Mouse (Mus musculus) lung, embryonic 15.5 days (tissue): ENCODE measurements around the gene Tiam1. TPM values are rescaled to one million over a fixed set of nuclear protein-coding genes. Genes with fewer than 3 reads are reported as not detected.

ENCODE experiments used
- ATAC-seq: fragments of 200-750 bp; cut with Nextera tagmentation; 2 replicates; pipeline ENCODE4 v1.8.0; 2017; ENCODE audit warnings: moderate number of reproducible peaks, borderline replicate concordance; ENCODE audit not compliant: low FRiP score, low TSS enrichment; ENCODE audit errors: extremely low read depth
- H3K27ac ChIP-seq: fragments of 300-500 bp; sonication (generic); 2 replicates; pipeline ENCODE4 v1.5.1; 2015; ENCODE audit warnings: moderate library complexity, mild to moderate bottlenecking, inconsistent platforms
- H3K27me3 ChIP-seq: fragments of 300-500 bp; sonication (generic); 2 replicates; pipeline ENCODE4 v1.6.1; 2015; ENCODE audit warnings: inconsistent platforms
- H3K36me3 ChIP-seq: fragments of 300-500 bp; sonication (generic); 2 replicates; pipeline ENCODE4 v1.6.1; 2015; ENCODE audit warnings: inconsistent platforms
- H3K4me1 ChIP-seq: fragments of 300-500 bp; sonication (generic); 2 replicates; pipeline ENCODE4 v1.6.1; 2015; ENCODE audit warnings: inconsistent platforms
- H3K4me2 ChIP-seq: fragments of 300-500 bp; sonication (generic); 2 replicates; pipeline ENCODE4 v1.6.1; 2015; ENCODE audit warnings: inconsistent platforms, mild to moderate bottlenecking, moderate library complexity
- H3K4me3 ChIP-seq: fragments of 300-500 bp; sonication (generic); 2 replicates; pipeline ENCODE4 v1.5.1; 2015; ENCODE audit warnings: mild to moderate bottlenecking, inconsistent platforms
- H3K9ac ChIP-seq: fragments of 300-500 bp; sonication (generic); 2 replicates; pipeline ENCODE4 v1.6.1; 2015; ENCODE audit warnings: inconsistent platforms
- H3K9me3 ChIP-seq: fragments of 300-500 bp; sonication (generic); 2 replicates; pipeline ENCODE4 v1.6.1; 2016; ENCODE audit warnings: inconsistent platforms
- WGBS: fragments of 180-500 bp; shearing (Covaris S2); methylation state at CpG from one replicate; pipeline ENCODE4 v1.1.7; 2015; 5-methylcytosine and 5-hydroxymethylcytosine counted together
- polyA plus RNA-seq: library from polyadenylated mRNA; unstranded; fragments of >200 nt; fragmentation: Nextera tagmentation; extraction: Ambion mirVana; gene quantifications from 2 replicates; pipeline ENCODE4 v1.2.1, GENCODE M21; 2015

Gene Tiam1
- polyA plus RNA-seq, 1 experiment from 2014 or later = 10.8 TPM

DNA sequence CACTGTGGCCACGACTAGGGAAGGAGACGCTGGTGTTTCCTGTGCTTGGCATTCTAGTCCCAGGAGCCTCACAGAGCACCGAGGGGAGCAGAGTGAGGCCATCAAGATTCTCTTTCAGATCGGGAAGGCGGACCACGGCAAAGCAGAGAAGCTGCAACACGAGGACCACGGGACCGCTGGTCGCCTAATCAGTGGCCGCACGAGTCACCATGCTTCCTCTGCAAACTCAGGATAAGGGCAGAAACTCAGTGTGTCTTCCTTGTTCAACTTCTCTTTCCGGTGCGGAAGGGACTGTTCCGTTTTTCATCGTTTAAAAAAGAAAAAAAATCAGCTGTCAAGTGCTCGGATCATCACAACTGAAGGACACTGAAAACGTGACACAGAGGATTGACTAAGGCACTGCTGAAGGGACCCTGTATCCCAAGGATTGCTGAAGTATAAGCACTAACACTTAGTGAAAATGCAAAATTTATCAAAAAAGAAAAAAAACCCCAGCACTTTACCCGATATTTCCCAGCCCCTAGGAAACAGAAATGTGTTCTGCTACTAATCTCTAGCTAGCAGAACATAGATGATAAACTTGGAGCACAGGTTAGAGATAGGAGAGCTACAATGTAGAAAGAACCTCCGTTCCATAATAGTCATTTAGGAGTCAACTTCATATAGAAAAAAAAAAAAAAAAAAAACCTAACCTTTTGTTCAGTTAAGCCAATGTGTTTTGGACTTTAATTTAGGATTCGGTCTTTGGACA, 99.4 kb downstream of the Tiam1 start:
- H3K4me3 ChIP-seq = no peak overlapping the region
- H3K9me3 ChIP-seq = no peaks in the 10 kb centered on the region
- no peak for ATAC-seq
- no peak overlapping the region for H3K27ac ChIP-seq
- H3K9ac ChIP-seq = no peak overlapping the region
- no peaks in the 10 kb centered on the region for H3K27me3 ChIP-seq
- H3K36me3 ChIP-seq = no peaks in the 10 kb centered on the region
- H3K4me1 ChIP-seq = peaks cover 3% of the 10 kb centered on the region; the same call in 1 of the 2 replicates
- 75% methylated on average over 21 of the region's 21 CpGs for WGBS
- H3K4me2 ChIP-seq = no peak overlapping the region

DNA sequence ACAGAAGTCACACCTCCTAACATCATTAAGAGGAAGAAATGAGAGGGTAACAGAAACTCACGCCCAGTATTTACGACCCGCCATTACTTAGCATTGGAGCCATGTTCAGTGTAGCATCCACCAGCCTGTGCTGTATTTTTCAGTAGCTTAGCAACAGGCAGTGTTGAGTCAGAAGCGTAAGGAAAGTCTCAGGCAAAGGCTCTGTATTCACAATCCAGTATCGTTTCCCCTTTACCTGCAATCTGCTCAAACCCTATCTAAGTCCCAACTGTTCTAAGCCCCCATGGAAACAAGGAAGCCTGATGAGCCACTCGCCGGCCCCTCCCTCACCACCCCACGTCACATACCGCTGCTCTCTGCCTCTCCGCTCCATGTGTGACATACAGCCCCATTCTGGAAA, 100.7 kb downstream of the Tiam1 start:
- no peak for ATAC-seq
- no peaks in the 10 kb centered on the region for H3K9me3 ChIP-seq
- no peak overlapping the region for H3K27ac ChIP-seq
- no peak overlapping the region for H3K4me3 ChIP-seq
- H3K4me1 ChIP-seq = peaks cover 3% of the 10 kb centered on the region; the same call in 1 of the 2 replicates
- 88% methylated on average over 10 of the region's 10 CpGs for WGBS
- H3K9ac ChIP-seq = no peak overlapping the region
- H3K4me2 ChIP-seq = no peak overlapping the region
- no peaks in the 10 kb centered on the region for H3K36me3 ChIP-seq
- no peaks in the 10 kb centered on the region for H3K27me3 ChIP-seq

- WGBS = 65% methylated on average over 10 of the region's 10 CpGs
Observed at GRCm38 (mm10) chr16:90042386-90042785, 101.2 kb downstream of the Tiam1 start.

GRCm38 (mm10) chr16:90040771-90041364, 102.7 kb downstream of the Tiam1 start:
- no peaks in the 10 kb centered on the region for H3K27me3 ChIP-seq
- no peak overlapping the region for H3K4me3 ChIP-seq
- 38% methylated on average over 8 of the region's 8 CpGs for WGBS
- H3K36me3 ChIP-seq = no peaks in the 10 kb centered on the region
- no peak overlapping the region for H3K9ac ChIP-seq
- H3K4me2 ChIP-seq = no peak overlapping the region
- ATAC-seq = no peak
- H3K4me1 ChIP-seq = no peaks in the 10 kb centered on the region
- no peaks in the 10 kb centered on the region for H3K9me3 ChIP-seq
- H3K27ac ChIP-seq = no peak overlapping the region

More at GRCm38 (mm10) chr16:90042386-90042785, 101.2 kb downstream of the Tiam1 start:
- Histone ChIP-seq H3K4me3 (no peak overlapping the region), H3K27me3 (no peaks in the 10 kb centered on the region), H3K36me3 (no peaks in the 10 kb centered on the region), H3K4me2 (no peak overlapping the region), H3K9me3 (no peaks in the 10 kb centered on the region), H3K27ac (no peak overlapping the region), H3K4me1 (peaks cover 3% of the 10 kb centered on the region; the same call in 1 of the 2 replicates), H3K9ac (no peak overlapping the region)
- no peak for ATAC-seq

DNA sequence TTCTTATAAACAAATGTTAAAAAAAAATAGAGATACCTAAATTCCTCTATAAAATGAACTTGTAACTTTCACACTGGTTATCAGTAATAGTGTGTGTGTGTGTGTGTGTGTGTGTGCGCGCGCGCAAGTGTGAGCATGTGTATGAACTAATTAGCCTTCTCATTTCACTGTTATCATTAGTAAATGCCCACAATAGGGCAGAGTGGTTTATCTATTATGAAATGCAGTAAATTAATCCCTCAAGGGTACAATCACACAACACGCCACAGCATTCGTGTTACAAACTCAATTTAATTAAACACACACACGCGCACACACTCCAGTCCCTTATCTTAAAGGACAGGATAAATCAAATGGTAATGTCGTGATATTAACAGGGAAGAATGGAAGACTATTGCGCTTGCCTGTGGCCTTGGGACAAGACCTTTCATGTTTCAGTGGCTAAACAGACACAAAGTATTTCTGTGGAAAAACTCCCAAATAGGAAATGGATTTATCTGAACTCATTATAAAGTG, 107.9 kb downstream of the Tiam1 start:
- Histone ChIP-seq H3K9ac (no peak overlapping the region), H3K9me3 (no peaks in the 10 kb centered on the region), H3K4me2 (no peak overlapping the region), H3K4me1 (no peaks in the 10 kb centered on the region), H3K27ac (no peak overlapping the region), H3K27me3 (no peaks in the 10 kb centered on the region), H3K36me3 (no peaks in the 10 kb centered on the region), H3K4me3 (no peak overlapping the region)
- no peak for ATAC-seq
- 87% methylated on average over 10 of the region's 10 CpGs for WGBS

DNA sequence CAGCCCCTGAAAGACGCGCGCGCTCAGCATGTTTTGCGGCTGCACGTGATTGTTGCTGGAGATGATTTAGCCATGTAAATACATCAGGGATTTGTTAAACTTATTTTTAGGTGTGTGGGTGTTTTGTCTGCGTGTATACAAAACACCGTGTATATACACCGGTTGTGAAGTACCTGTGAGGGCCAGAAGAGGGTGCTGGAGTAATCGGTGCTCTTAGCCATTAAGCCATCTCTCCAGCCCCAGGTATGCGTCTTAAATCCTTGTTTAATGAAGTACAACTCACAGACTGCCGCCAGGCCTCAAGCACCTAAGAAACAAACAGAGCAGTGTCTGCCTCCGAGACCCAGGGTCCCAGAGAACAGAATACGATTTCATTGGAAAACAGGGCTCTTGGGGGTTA, 113.2 kb downstream of the Tiam1 start:
- no peak overlapping the region for H3K9ac ChIP-seq

DNA sequence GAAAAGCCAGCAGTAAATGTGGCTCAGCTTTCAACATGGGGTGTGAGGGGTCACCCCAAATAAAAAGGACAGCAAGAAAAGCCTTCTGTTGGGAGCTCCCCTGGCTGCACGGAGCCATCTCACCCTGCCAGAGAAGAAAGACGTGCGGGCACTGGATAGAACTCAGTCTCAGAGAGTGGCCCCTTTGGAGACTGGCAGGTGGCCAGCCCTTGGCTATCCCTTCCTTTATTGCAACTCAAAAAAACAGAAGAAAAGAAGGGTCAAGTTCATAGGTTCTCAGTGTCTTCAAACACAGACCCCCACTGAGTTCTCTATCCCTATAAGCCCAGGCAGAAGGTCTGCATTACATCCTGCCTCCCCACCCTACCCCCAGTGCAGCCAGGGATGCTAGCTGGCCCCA, 115.7 kb downstream of the Tiam1 start:
- Histone ChIP-seq H3K4me3 (no peak overlapping the region), H3K27ac (no peak overlapping the region), H3K36me3 (no peaks in the 10 kb centered on the region), H3K9ac (no peak overlapping the region), H3K9me3 (no peaks in the 10 kb centered on the region), H3K4me2 (no peak overlapping the region), H3K27me3 (no peaks in the 10 kb centered on the region), H3K4me1 (0 out of 2 replicates have a peak, but pooled peaks cover 2% of the 10 kb centered on the region)
- WGBS = 76% methylated on average over 3 of the region's 3 CpGs
- no peak for ATAC-seq

More for the DNA sequence above, 113.2 kb downstream of the Tiam1 start:
- Histone ChIP-seq H3K4me1 (no peaks in the 10 kb centered on the region), H3K9me3 (no peaks in the 10 kb centered on the region), H3K4me2 (no peak overlapping the region), H3K4me3 (no peak overlapping the region), H3K27me3 (no peaks in the 10 kb centered on the region), H3K27ac (no peak overlapping the region), H3K36me3 (no peaks in the 10 kb centered on the region)
- ATAC-seq = no peak
- whole genome bisulfite sequencing = 84% methylated on average over 14 of the region's 14 CpGs

GRCm38 (mm10) chr16:90025526-90026172, 117.9 kb downstream of the Tiam1 start:
- H3K27ac ChIP-seq = no peak overlapping the region
- H3K4me3 ChIP-seq = no peak overlapping the region
- no peaks in the 10 kb centered on the region for H3K9me3 ChIP-seq
- ATAC-seq = no peak
- WGBS = 90% methylated on average over 6 of the region's 6 CpGs
- H3K27me3 ChIP-seq = no peaks in the 10 kb centered on the region
- no peak overlapping the region for H3K4me2 ChIP-seq
- H3K36me3 ChIP-seq = no peaks in the 10 kb centered on the region
- 0 out of 2 replicates have a peak, but pooled peaks cover 4% of the 10 kb centered on the region for H3K4me1 ChIP-seq
- no peak overlapping the region for H3K9ac ChIP-seq

DNA sequence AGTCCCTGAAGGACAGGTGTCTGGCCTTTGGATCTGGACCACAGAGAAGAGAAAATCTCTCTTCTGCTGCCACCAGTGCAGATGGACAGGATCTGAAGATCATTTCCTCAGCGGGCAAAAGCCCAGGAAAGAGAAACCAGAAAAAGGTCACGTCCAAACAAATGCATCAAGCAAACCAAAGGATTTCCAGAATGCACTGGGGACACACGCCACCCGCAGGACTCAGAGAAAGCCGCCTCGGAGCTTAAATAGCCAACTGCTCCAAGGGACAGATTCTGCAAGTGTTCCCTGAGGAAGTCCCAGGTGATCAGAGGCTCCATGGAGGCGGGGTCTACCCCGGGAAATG, 119.9 kb downstream of the Tiam1 start:
- ATAC-seq = no peak
- 0 out of 2 replicates have a peak, but pooled peaks cover 4% of the 10 kb centered on the region for H3K4me1 ChIP-seq
- H3K27ac ChIP-seq = no peak overlapping the region
- no peak overlapping the region for H3K4me2 ChIP-seq
- H3K9ac ChIP-seq = no peak overlapping the region
- no peaks in the 10 kb centered on the region for H3K27me3 ChIP-seq
- no peak overlapping the region for H3K4me3 ChIP-seq
- no peaks in the 10 kb centered on the region for H3K36me3 ChIP-seq
- no peaks in the 10 kb centered on the region for H3K9me3 ChIP-seq
- 86% methylated on average over 8 of the region's 8 CpGs for WGBS

- no peaks in the 10 kb centered on the region for H3K9me3 ChIP-seq
- no peak overlapping the region for H3K4me3 ChIP-seq
- H3K36me3 ChIP-seq = no peaks in the 10 kb centered on the region
- H3K27ac ChIP-seq = no peak overlapping the region
- H3K4me1 ChIP-seq = peaks cover 8% of the 10 kb centered on the region; the same call in 1 of the 2 replicates
- ATAC-seq = peak; percentile 27; the same call in 1 of the 2 replicates
- no peak overlapping the region for H3K9ac ChIP-seq
- no peak overlapping the region for H3K4me2 ChIP-seq
- no peaks in the 10 kb centered on the region for H3K27me3 ChIP-seq
- 68% methylated on average over 18 of the region's 18 CpGs for WGBS
Observed at GRCm38 (mm10) chr16:90022932-90023664, 120.5 kb downstream of the Tiam1 start.

DNA sequence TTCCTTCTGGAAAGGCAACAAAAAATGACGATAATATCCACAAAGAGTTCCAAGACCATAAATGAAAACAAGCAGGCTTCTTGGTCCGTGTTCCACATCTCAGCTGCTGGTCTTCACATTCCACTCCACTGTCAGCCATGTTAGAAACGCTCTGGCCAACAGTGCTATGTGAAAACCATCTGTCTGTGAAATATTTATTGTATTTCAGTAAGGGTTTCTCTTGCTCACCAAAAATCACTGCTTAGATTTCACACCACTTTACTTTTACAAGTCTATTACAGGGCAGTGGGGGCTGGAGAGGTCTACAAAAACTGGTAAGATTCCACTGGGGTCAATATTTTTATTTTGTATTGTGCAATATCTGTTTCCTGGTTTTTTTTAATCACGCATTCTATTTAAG, 127.5 kb downstream of the Tiam1 start:
- H3K4me3 ChIP-seq = no peak overlapping the region
- no peaks in the 10 kb centered on the region for H3K9me3 ChIP-seq
- no peak overlapping the region for H3K4me2 ChIP-seq
- no peaks in the 10 kb centered on the region for H3K27me3 ChIP-seq
- H3K36me3 ChIP-seq = no peaks in the 10 kb centered on the region
- WGBS = 19% methylated on average over 4 of the region's 4 CpGs
- no peak overlapping the region for H3K9ac ChIP-seq
- peaks cover 40% of the 10 kb centered on the region for H3K4me1 ChIP-seq
- H3K27ac ChIP-seq = peak overlapping the region; percentile 41; the same call in 1 of the 2 replicates
- ATAC-seq = peak; percentile 60; the same call in 1 of the 2 replicates
